Mouse (Mus musculus): ENCODE results near the gene Samt1. TPM values are rescaled to one million over a fixed set of nuclear protein-coding genes. Genes with fewer than 3 reads are reported as not detected.

Samt1 gene
- polyA plus RNA-seq (2014; fragmentation: Illumina TruSeq; extraction: RNeasy Lipid Tissue Mini Kit (QIAGEN cat#74804); ENCODE audit: low read depth, low replicate concordance) = not detected

GRCm38 (mm10) chrX:154012540-154012939, at the start of gene Samt1:
Gene Samt1, minus strand, starts transcription at chrX:154012640.

GRCm38 (mm10) chrX:154054939-154055338, 42.5 kb upstream of the Samt1 start, which contains the start of gene Gm10057:
Gene Gm10057, minus strand, starts transcription at chrX:154055039.

GRCm38 (mm10) chrX:154033727-154034126, 21.3 kb upstream of the Samt1 start, which contains the start of gene 4921511M17Rik:
Gene 4921511M17Rik, minus strand, starts transcription at chrX:154033827.

Other genes starting within 250 kb of the Samt1 start
- 2.5 TPM for gene Spin2c, start 180.4 kb downstream of the Samt1 start, polyA plus RNA-seq (2014; fragmentation: Illumina TruSeq; extraction: RNeasy Lipid Tissue Mini Kit (QIAGEN cat#74804); ENCODE audit: low read depth, low replicate concordance)
- gene 4921511M17Rik, start 21.2 kb upstream of the Samt1 start, polyA plus RNA-seq (2014; fragmentation: Illumina TruSeq; extraction: RNeasy Lipid Tissue Mini Kit (QIAGEN cat#74804); ENCODE audit: low read depth, low replicate concordance) = not detected
- gene Gm10057, start 42.4 kb upstream of the Samt1 start, polyA plus RNA-seq (2014; fragmentation: Illumina TruSeq; extraction: RNeasy Lipid Tissue Mini Kit (QIAGEN cat#74804); ENCODE audit: low read depth, low replicate concordance) = not detected
- not detected for gene Gm15140, start 108.0 kb upstream of the Samt1 start, polyA plus RNA-seq (2014; fragmentation: Illumina TruSeq; extraction: RNeasy Lipid Tissue Mini Kit (QIAGEN cat#74804); ENCODE audit: low read depth, low replicate concordance)

All from sigmoid colon, adult 10 weeks (tissue).